Mouse (Mus musculus) erythroid progenitor cell, adult 5-6 weeks (primary cell): ENCODE measurements around the gene Tex14. TPM values are rescaled to one million over a fixed set of nuclear protein-coding genes. Genes with fewer than 3 reads are reported as not detected.
"Not testable (repeated sequence)": the region's sequence is repeated elsewhere in the genome, so short reads cannot be mapped to it uniquely, and the experiment has no call there.

Experiments used
- ATAC-seq: replicated peaks from 2 replicates; pipeline ENCODE4 v1.8.0; 2016; ENCODE audit warnings: moderate number of reproducible peaks, mild to moderate bottlenecking, moderate TSS enrichment, inconsistent platforms; ENCODE audit not compliant: poor library complexity, low FRiP score, severe bottlenecking
- total RNA-seq, 2 experiments: library from RNA; stranded (forward) in 1 of 2; stranded (reverse) in 1 of 2; fragments of 150-400 nt in 1 of 2; fragments of 186-747, 209-891 nt in 1 of 2; gene quantifications; 2 replicates each; pipeline versions ENCODE4 v1.2.3 to v1.2.4; 2015 to 2017; ENCODE audit warnings: low replicate concordance in 2 of 2

Tex14 gene
- total RNA-seq (2015; ENCODE audit: low replicate concordance): 8.8 TPM in 1 of 2 replicates, not detected in the other
- not detected in 2 replicates for total RNA-seq (2017; ENCODE audit: low replicate concordance)

GRCm38 (mm10) chr11:87404876-87405275, at the start of gene Tex14, which contains the start of gene Rad51c:
Gene Tex14, plus strand, starts transcription at chr11:87405065.
Gene Rad51c, minus strand, starts transcription at chr11:87404954.
- ATAC-seq: no peak

- no peak for ATAC-seq
Observed at GRCm38 (mm10) chr11:87357317-87358300, 47.3 kb upstream of the Tex14 start.

- ATAC-seq: peak; percentile 81
Observed at GRCm38 (mm10) chr11:87358331-87359261, 46.3 kb upstream of the Tex14 start, which contains the start of gene Ppm1e. Gene Ppm1e, minus strand, starts transcription at chr11:87359023.

- ATAC-seq: peak; percentile 41; the same call in 1 of the 2 replicates
Observed at GRCm38 (mm10) chr11:87359262-87359612, 45.6 kb upstream of the Tex14 start.

GRCm38 (mm10) chr11:87365120-87365519, 39.7 kb upstream of the Tex14 start:
- no peak for ATAC-seq

- ATAC-seq: no peak
Observed at GRCm38 (mm10) chr11:87367061-87367460, 37.8 kb upstream of the Tex14 start.

- ATAC-seq: peak; percentile 93
Observed at GRCm38 (mm10) chr11:87367865-87368580, 36.8 kb upstream of the Tex14 start.

GRCm38 (mm10) chr11:87384551-87384950, 20.3 kb upstream of the Tex14 start:
- no peak for ATAC-seq

- no peak for ATAC-seq
Observed at GRCm38 (mm10) chr11:87385676-87386075, 19.2 kb upstream of the Tex14 start.

GRCm38 (mm10) chr11:87393855-87394254, 11.0 kb upstream of the Tex14 start:
- no peak for ATAC-seq

- ATAC-seq: no peak
Observed at GRCm38 (mm10) chr11:87398402-87398801, 6.5 kb upstream of the Tex14 start.

- ATAC-seq: peak; percentile 99
Observed at GRCm38 (mm10) chr11:87404111-87404853, 583 bp upstream of the Tex14 start.

GRCm38 (mm10) chr11:87413412-87413811, 8.5 kb downstream of the Tex14 start:
- not testable (repeated sequence) for ATAC-seq

GRCm38 (mm10) chr11:87416120-87416519, 11.3 kb downstream of the Tex14 start:
- ATAC-seq: no peak

DNA sequence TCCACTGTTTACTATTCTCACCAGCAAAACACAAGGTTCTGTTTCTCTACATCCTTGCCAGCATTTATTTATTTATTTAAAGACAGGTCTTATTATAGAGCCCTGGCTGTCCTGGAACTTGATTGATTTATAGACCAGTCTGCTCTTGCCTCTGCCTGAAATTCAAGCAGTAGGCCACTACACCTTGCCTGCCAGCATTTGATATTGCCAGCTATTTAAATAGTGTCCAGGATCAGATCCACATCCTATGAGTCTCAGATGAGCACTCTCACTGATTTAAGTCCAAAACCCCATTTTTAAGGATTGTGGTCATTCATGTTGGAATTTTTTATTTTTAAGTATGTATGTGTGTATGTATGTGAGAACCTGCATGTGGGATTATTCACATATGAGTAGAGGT, 16.0 kb downstream of the Tex14 start:
- no peak for ATAC-seq

GRCm38 (mm10) chr11:87421760-87422201, 16.9 kb downstream of the Tex14 start:
- ATAC-seq: 0 out of 2 replicates have a peak, but pooled peaks have one; percentile 9

DNA sequence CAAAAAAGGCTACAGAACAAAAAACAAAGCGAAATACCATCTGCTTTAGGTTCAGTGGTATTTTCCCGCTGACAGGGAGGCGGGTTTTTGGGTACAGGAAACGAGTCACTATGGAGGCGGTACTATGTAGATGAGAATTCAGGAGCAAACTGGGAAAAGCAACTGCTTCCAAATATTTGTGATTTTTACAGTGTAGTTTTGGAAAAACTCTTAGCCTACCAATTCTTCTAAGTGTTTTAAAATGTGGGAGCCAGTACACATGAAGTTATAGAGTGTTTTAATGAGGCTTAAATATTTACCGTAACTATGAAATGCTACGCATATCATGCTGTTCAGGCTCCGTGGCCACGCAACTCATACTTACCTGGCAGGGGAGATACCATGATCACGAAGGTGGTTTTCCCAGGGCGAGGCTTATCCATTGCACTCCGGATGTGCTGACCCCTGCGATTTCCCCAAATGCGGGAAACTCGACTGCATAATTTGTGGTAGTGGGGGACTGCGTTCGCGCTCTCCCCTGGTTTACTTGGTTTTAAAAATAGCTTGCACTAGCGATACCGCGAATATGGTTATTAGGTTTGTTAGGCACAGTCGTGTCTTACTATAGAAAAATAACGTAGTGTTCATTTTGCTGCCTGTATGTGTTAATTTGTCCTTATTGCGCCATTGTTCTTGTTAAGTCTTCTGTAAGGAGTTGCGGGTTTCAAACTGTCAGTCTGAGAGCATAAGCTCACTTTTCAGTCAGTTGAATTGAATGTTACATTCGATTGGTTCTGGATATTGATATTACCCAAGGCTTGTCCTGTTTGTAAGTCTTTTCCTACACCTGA, 17.9 kb downstream of the Tex14 start:
- ATAC-seq: peak; percentile 82
